Mouse (Mus musculus) CH12F3 (cell line): Measurements from ENCODE around the gene Slc24a3.

ENCODE experiments used
- in situ Hi-C: fragments of 300-500 bp; cut with MboI; formaldehyde crosslinking; loops from 2 replicates; pipeline ENCODE4 v1.14.3; 2020; ENCODE audit warnings: low sequenced_read_pairs

Gene Slc24a3

GRCm38 (mm10) chr2:145527151-145527550, 359.6 kb downstream of the Slc24a3 start:
- in situ Hi-C loops = no loop called here

GRCm38 (mm10) chr2:145530941-145531353, 363.4 kb downstream of the Slc24a3 start:
- in situ Hi-C loops = no loop called here

- in situ Hi-C loops = no loop called here
These were observed 365.5 kb downstream of the Slc24a3 start for GRCm38 (mm10) chr2:145533086-145533485.

- in situ Hi-C loops = no loop called here
These were observed 367.8 kb downstream of the Slc24a3 start for GRCm38 (mm10) chr2:145535307-145535706.

GRCm38 (mm10) chr2:145535774-145536173, 368.2 kb downstream of the Slc24a3 start:
- in situ Hi-C loops = no loop called here

GRCm38 (mm10) chr2:145536986-145537385, 369.4 kb downstream of the Slc24a3 start:
- in situ Hi-C loops = no loop called here

GRCm38 (mm10) chr2:145541695-145542094, 374.1 kb downstream of the Slc24a3 start:
- in situ Hi-C loops = no loop called here

- in situ Hi-C loops = no loop called here
These were observed 378.5 kb downstream of the Slc24a3 start for GRCm38 (mm10) chr2:145546071-145546470.

GRCm38 (mm10) chr2:145554722-145555252, 387.2 kb downstream of the Slc24a3 start:
- in situ Hi-C loops = no loop called here

- in situ Hi-C loops = no loop called here
These were observed 388.2 kb downstream of the Slc24a3 start for GRCm38 (mm10) chr2:145555713-145556112.

- in situ Hi-C loops = no loop called here
These were observed 389.9 kb downstream of the Slc24a3 start for GRCm38 (mm10) chr2:145557361-145557931.

GRCm38 (mm10) chr2:145562493-145562892, 394.9 kb downstream of the Slc24a3 start:
- in situ Hi-C loops = no loop called here

- in situ Hi-C loops = no loop called here
These were observed 397.0 kb downstream of the Slc24a3 start for GRCm38 (mm10) chr2:145564596-145564995.

GRCm38 (mm10) chr2:145566904-145567303, 399.4 kb downstream of the Slc24a3 start:
- in situ Hi-C loops = no loop called here

GRCm38 (mm10) chr2:145571943-145572342, 404.4 kb downstream of the Slc24a3 start:
- in situ Hi-C loops = no loop called here

- in situ Hi-C loops = no loop called here
These were observed 406.6 kb downstream of the Slc24a3 start for GRCm38 (mm10) chr2:145574148-145574547.

- in situ Hi-C loops = loop anchor here (25.0 kb wide), 1 partner anchor 946 kb away; no protein-coding TSS in a partner anchor
These were observed 415.5 kb downstream of the Slc24a3 start for GRCm38 (mm10) chr2:145583103-145583502.

- in situ Hi-C loops = loop anchor here (25.0 kb wide), 1 partner anchor 948 kb away; no protein-coding TSS in a partner anchor
These were observed 417.9 kb downstream of the Slc24a3 start for GRCm38 (mm10) chr2:145585437-145585836.

GRCm38 (mm10) chr2:145588009-145588737, 420.6 kb downstream of the Slc24a3 start:
- in situ Hi-C loops = loop anchor here (25.0 kb wide), 1 partner anchor 951 kb away; no protein-coding TSS in a partner anchor

- in situ Hi-C loops = loop anchor here (25.0 kb wide), 1 partner anchor 955 kb away; no protein-coding TSS in a partner anchor
These were observed 424.3 kb downstream of the Slc24a3 start for GRCm38 (mm10) chr2:145591881-145592280.

- in situ Hi-C loops = loop anchor here (25.0 kb wide), 1 partner anchor 956 kb away; no protein-coding TSS in a partner anchor
These were observed 426.2 kb downstream of the Slc24a3 start for GRCm38 (mm10) chr2:145593649-145594347.
